Mouse (Mus musculus): ENCODE measurements around the gene M1ap. TPM values are rescaled to one million over a fixed set of nuclear protein-coding genes. Genes with fewer than 3 reads are reported as not detected.

The M1ap gene
- polyA plus RNA-seq, 1 experiment: not detected

GRCm38 (mm10) chr6:83070247-83070310, 123.4 kb downstream of the M1ap start, which contains the start of gene Tlx2:
TSS of gene Tlx2 (minus strand) at chr6:83070293.
- no peak within 1 kb of the TSS for H3K27ac ChIP-seq (ENCODE audit: insufficient read depth, low read length)
- TF ChIP-seq CTCF (IDR thresholded peaks at IDR 0.05; ENCODE audit: borderline replicate concordance, insufficient read depth, low read length) (no peak), POLR2A (IDR thresholded peaks at IDR 0.05; ENCODE audit: low read depth, low read length) (no peak)
- no peak within 1 kb of the TSS for H3K4me3 ChIP-seq (ENCODE audit: insufficient read depth, low read length)
- no peaks in the 10 kb centered on the region for H3K4me1 ChIP-seq (ENCODE audit: control insufficient read depth, insufficient read depth, low read length)

- Histone ChIP-seq H3K4me3 (ENCODE audit: insufficient read depth, low read length) (no peak overlapping the region), H3K4me1 (ENCODE audit: control insufficient read depth, insufficient read depth, low read length) (no peaks in the 10 kb centered on the region), H3K27ac (ENCODE audit: insufficient read depth, low read length) (no peak overlapping the region)
- no peak for TF ChIP-seq POLR2A (IDR thresholded peaks at IDR 0.05; ENCODE audit: low read depth, low read length)
- no peak for TF ChIP-seq CTCF (IDR thresholded peaks at IDR 0.05; ENCODE audit: borderline replicate concordance, insufficient read depth, low read length)
Measured at GRCm38 (mm10) chr6:83070311-83071219, 123.9 kb downstream of the M1ap start.

- no peak overlapping the region for H3K27ac ChIP-seq (ENCODE audit: insufficient read depth, low read length)
- H3K4me1 ChIP-seq (ENCODE audit: control insufficient read depth, insufficient read depth, low read length): no peaks in the 10 kb centered on the region
- TF ChIP-seq POLR2A (IDR thresholded peaks at IDR 0.05; ENCODE audit: low read depth, low read length) (no peak), CTCF (IDR thresholded peaks at IDR 0.05; ENCODE audit: borderline replicate concordance, insufficient read depth, low read length) (no peak)
- no peak overlapping the region for H3K4me3 ChIP-seq (ENCODE audit: insufficient read depth, low read length)
Measured at GRCm38 (mm10) chr6:83071220-83071619, 124.5 kb downstream of the M1ap start.

GRCm38 (mm10) chr6:83074979-83075378, 128.3 kb downstream of the M1ap start:
- no peaks in the 10 kb centered on the region for H3K4me1 ChIP-seq (ENCODE audit: control insufficient read depth, insufficient read depth, low read length)
- H3K4me3 ChIP-seq (ENCODE audit: insufficient read depth, low read length): no peak overlapping the region
- H3K27ac ChIP-seq (ENCODE audit: insufficient read depth, low read length): no peak overlapping the region
- no peak for TF ChIP-seq CTCF (IDR thresholded peaks at IDR 0.05; ENCODE audit: borderline replicate concordance, insufficient read depth, low read length)

- Histone ChIP-seq H3K4me1 (ENCODE audit: control insufficient read depth, insufficient read depth, low read length) (no peaks in the 10 kb centered on the region), H3K4me3 (ENCODE audit: insufficient read depth, low read length) (peak within 1 kb of the TSS; percentile 76), H3K27ac (ENCODE audit: insufficient read depth, low read length) (peak within 1 kb of the TSS; percentile 84)
- no peak for TF ChIP-seq CTCF (IDR thresholded peaks at IDR 0.05; ENCODE audit: borderline replicate concordance, insufficient read depth, low read length)
- no peak; the same call in 1 of the 2 replicates for TF ChIP-seq POLR2A (IDR thresholded peaks at IDR 0.05; ENCODE audit: low read depth, low read length)
Measured at GRCm38 (mm10) chr6:83077630-83078323, 131.1 kb downstream of the M1ap start, which contains the start of gene Pcgf1. TSS of gene Pcgf1 (plus strand) at chr6:83077869.

GRCm38 (mm10) chr6:83078324-83078858, 131.7 kb downstream of the M1ap start:
- TF ChIP-seq POLR2A (IDR thresholded peaks at IDR 0.05; ENCODE audit: low read depth, low read length) (peak; percentile 62), CTCF (IDR thresholded peaks at IDR 0.05; ENCODE audit: borderline replicate concordance, insufficient read depth, low read length) (no peak)
- H3K4me3 ChIP-seq (ENCODE audit: insufficient read depth, low read length): peak overlapping the region; percentile 76
- no peaks in the 10 kb centered on the region for H3K4me1 ChIP-seq (ENCODE audit: control insufficient read depth, insufficient read depth, low read length)
- peak overlapping the region; percentile 84 for H3K27ac ChIP-seq (ENCODE audit: insufficient read depth, low read length)

Other genes starting within 250 kb of the M1ap start
- gene Pole4, start 241.5 kb upstream of the M1ap start, polyA plus RNA-seq (2011; ENCODE audit: insufficient read length, low read depth, missing spikeins): 54.9 and 75.0 TPM in 2 replicates
- 26.2 and 30.8 TPM in 2 replicates for gene Hk2, start 172.4 kb upstream of the M1ap start, polyA plus RNA-seq (2011; ENCODE audit: insufficient read length, low read depth, missing spikeins)
- gene Sema4f, start 7.1 kb upstream of the M1ap start, polyA plus RNA-seq (2011; ENCODE audit: insufficient read length, low read depth, missing spikeins): 1.3 and 2.7 TPM in 2 replicates
- gene Dok1, start 86.6 kb downstream of the M1ap start, polyA plus RNA-seq (2011; ENCODE audit: insufficient read length, low read depth, missing spikeins): 37.9 and 56.4 TPM in 2 replicates
- gene Loxl3, start 87.3 kb downstream of the M1ap start, polyA plus RNA-seq (2011; ENCODE audit: insufficient read length, low read depth, missing spikeins): 124 and 241 TPM in 2 replicates
- gene Aup1, start 107.6 kb downstream of the M1ap start, polyA plus RNA-seq (2011; ENCODE audit: insufficient read length, low read depth, missing spikeins): 129 and 133 TPM in 2 replicates
- 56.3 and 60.8 TPM in 2 replicates for gene Htra2, start 108.4 kb downstream of the M1ap start, polyA plus RNA-seq (2011; ENCODE audit: insufficient read length, low read depth, missing spikeins)
- gene Dqx1, start 110.9 kb downstream of the M1ap start, polyA plus RNA-seq (2011; ENCODE audit: insufficient read length, low read depth, missing spikeins): 0.25 and 0.84 TPM in 2 replicates
- not detected in 2 replicates for gene Tlx2, start 123.4 kb downstream of the M1ap start, polyA plus RNA-seq (2011; ENCODE audit: insufficient read length, low read depth, missing spikeins)
- 12.1 and 15.2 TPM in 2 replicates for gene Pcgf1, start 131.0 kb downstream of the M1ap start, polyA plus RNA-seq (2011; ENCODE audit: insufficient read length, low read depth, missing spikeins)
- not detected in 2 replicates for gene Lbx2, start 139.5 kb downstream of the M1ap start, polyA plus RNA-seq (2011; ENCODE audit: insufficient read length, low read depth, missing spikeins)
- gene Ccdc142, start 154.7 kb downstream of the M1ap start, polyA plus RNA-seq (2011; ENCODE audit: insufficient read length, low read depth, missing spikeins): 0.60 TPM in 1 of 2 replicates, not detected in the other
- gene Gm42688, start 154.7 kb downstream of the M1ap start, polyA plus RNA-seq (2011; ENCODE audit: insufficient read length, low read depth, missing spikeins): 1.2 and 1.9 TPM in 2 replicates
- gene Mrpl53, start 162.1 kb downstream of the M1ap start, polyA plus RNA-seq (2011; ENCODE audit: insufficient read length, low read depth, missing spikeins): 41.9 and 42.7 TPM in 2 replicates
- 28.0 TPM in 2 replicates for gene Mogs, start 168.6 kb downstream of the M1ap start, polyA plus RNA-seq (2011; ENCODE audit: insufficient read length, low read depth, missing spikeins)
- 37.3 and 44.5 TPM in 2 replicates for gene Wbp1, start 174.7 kb downstream of the M1ap start, polyA plus RNA-seq (2011; ENCODE audit: insufficient read length, low read depth, missing spikeins)
- gene Ino80b, start 178.5 kb downstream of the M1ap start, polyA plus RNA-seq (2011; ENCODE audit: insufficient read length, low read depth, missing spikeins): 6.6 and 7.4 TPM in 2 replicates
- gene Rtkn, start 188.6 kb downstream of the M1ap start, polyA plus RNA-seq (2011; ENCODE audit: insufficient read length, low read depth, missing spikeins): 13.4 and 15.4 TPM in 2 replicates
- 5.4 TPM in 2 replicates for gene Wdr54, start 209.5 kb downstream of the M1ap start, polyA plus RNA-seq (2011; ENCODE audit: insufficient read length, low read depth, missing spikeins)
- gene 1700003E16Rik, start 209.5 kb downstream of the M1ap start, polyA plus RNA-seq (2011; ENCODE audit: insufficient read length, low read depth, missing spikeins): 0.51 and 0.70 TPM in 2 replicates
- 92.5 and 98.8 TPM in 2 replicates for gene Dctn1, start 219.0 kb downstream of the M1ap start, polyA plus RNA-seq (2011; ENCODE audit: insufficient read length, low read depth, missing spikeins)

Measured in embryonic fibroblast, embryonic 13.5 days (primary cell).